Comparison of ENCODE assay signal across 9 mouse cellular contexts in genomic region chr19:56562433-56563138, GRCm38 (mm10).
"Had no signal": no experiment of that assay in that cellular context is flagged by ENCODE, and none has a peak within 500 bp of the region (broad histone marks: within the 10 kb centered on the region; RNA-seq: fewer than 3 reads in every experiment).

No protein-coding gene starts in this region.

- ATAC-seq: midbrain, embryonic 15.5 days had no signal

- H3K9me3 ChIP-seq: limb, embryonic 12.5 days; midbrain, embryonic 10.5 days; midbrain, embryonic 15.5 days; neural tube, embryonic 13.5 days had no signal

- H3K27me3 ChIP-seq: limb, embryonic 12.5 days; midbrain, embryonic 15.5 days; neural tube, embryonic 13.5 days had no signal

- H3K4me2 ChIP-seq: hindbrain, embryonic 14.5 days; limb, embryonic 12.5 days; midbrain, embryonic 15.5 days; neural tube, embryonic 13.5 days had no signal

- DNase-seq: kidney, adult 18-20 months; kidney, postnatal 10 days; thymus, postnatal 14 days had no signal

- H3K4me1 ChIP-seq: limb, embryonic 12.5 days; midbrain, embryonic 15.5 days had no signal

- H3K4me3 ChIP-seq: limb, embryonic 12.5 days; midbrain, embryonic 10.5 days; midbrain, embryonic 15.5 days; neural tube, embryonic 13.5 days had no signal

- H3K9ac ChIP-seq: hindbrain, embryonic 14.5 days; limb, embryonic 12.5 days; midbrain, embryonic 15.5 days; neural tube, embryonic 13.5 days had no signal

- H3K27ac ChIP-seq: hindbrain, embryonic 14.5 days; limb, embryonic 12.5 days; midbrain, embryonic 10.5 days; midbrain, embryonic 15.5 days; neural tube, embryonic 13.5 days; stomach, postnatal 0 days had no signal
